12 mouse cellular contexts compared by ENCODE assay signal in genomic region chr7:103912969-103913511, GRCm38 (mm10). TPM values are rescaled to one million over a fixed set of nuclear protein-coding genes. Genes with fewer than 3 reads are reported as not detected.
DNase-seq lines count a peak whose midpoint lies in the region; ATAC-seq and TF ChIP-seq lines count a peak whose summit lies in the region.
"Had no signal": no experiment of that assay in that cellular context is flagged by ENCODE, and none has a peak within 500 bp of the region (broad histone marks: within the 10 kb centered on the region; RNA-seq: fewer than 3 reads in every experiment).

No protein-coding gene starts in this region.

- intact Hi-C loops in gastrocnemius, postnatal 14 days (cut with DNase I; ENCODE audit: low total_unique reads): no loop called here

- no peaks in the 10 kb centered on the region for H3K9me3 ChIP-seq in forebrain, postnatal 0 days (ENCODE audit: low read length)
- no peaks in the 10 kb centered on the region for H3K9me3 ChIP-seq in forebrain, embryonic 15.5 days
- no peaks in the 10 kb centered on the region for H3K9me3 ChIP-seq in limb, embryonic 14.5 days (ENCODE audit: control insufficient read depth, low read length)

- no peak for DNase-seq in forebrain, postnatal 0 days
- peak; percentile 45 to 64 for DNase-seq in spleen, postnatal 4 days (ENCODE audit: low spot score in 2 of 2)
- no peak for DNase-seq in spleen, adult 12 weeks (ENCODE audit: low spot score)
- DNase-seq in limb, embryonic 14.5 days (ENCODE audit: low spot score): peak; percentile 14
- no peak for DNase-seq in gastrocnemius, postnatal 14 days
- no peak for DNase-seq in right cerebral cortex, postnatal 4 days
- DNase-seq in thymus, postnatal 0 days (ENCODE audit: low spot score): no peak
- DNase-seq: cerebellum, adult 9-11 months had no signal

- no peak for ATAC-seq in forebrain, postnatal 0 days
- no peak for ATAC-seq in forebrain, embryonic 15.5 days (replicated peaks)
- no peak for ATAC-seq in limb, embryonic 14.5 days (ENCODE audit: low FRiP score, low read depth)

- no peak overlapping the region for H3K4me2 ChIP-seq in forebrain, postnatal 0 days (ENCODE audit: low read depth)
- H3K4me2 ChIP-seq in forebrain, embryonic 15.5 days (replicated peaks): no peak overlapping the region
- no peak overlapping the region for H3K4me2 ChIP-seq in limb, embryonic 14.5 days (replicated peaks; ENCODE audit: low read depth, low read length, severe bottlenecking)

- H3K27me3 ChIP-seq in forebrain, postnatal 0 days (ENCODE audit: insufficient read depth, low read length): no peaks in the 10 kb centered on the region
- no peaks in the 10 kb centered on the region for H3K27me3 ChIP-seq in forebrain, embryonic 15.5 days
- H3K27me3 ChIP-seq in limb, embryonic 14.5 days (ENCODE audit: control insufficient read depth, insufficient read depth, low read length): no peaks in the 10 kb centered on the region

- 50% methylated on average over 8 of the region's 8 CpGs for WGBS in forebrain, postnatal 0 days
- WGBS in forebrain, embryonic 15.5 days: 47% methylated on average over 8 of the region's 8 CpGs
- 40% methylated on average over 8 of the region's 8 CpGs for WGBS in limb, embryonic 14.5 days

- TF ChIP-seq POLR2A in limb, embryonic 14.5 days (IDR thresholded peaks at IDR 0.05; ENCODE audit: borderline replicate concordance, extremely low read depth, insufficient read depth, insufficient read length): no peak

- TF ChIP-seq CTCF in forebrain, postnatal 0 days (IDR thresholded peaks at IDR 0.05; ENCODE audit: low read depth): peak; percentile 14; the same call in 1 of the 2 replicates

- H3K27ac ChIP-seq in forebrain, postnatal 0 days (ENCODE audit: low read depth, low read length): no peak overlapping the region
- H3K27ac ChIP-seq in forebrain, embryonic 15.5 days (replicated peaks): no peak overlapping the region
- H3K27ac ChIP-seq in limb, embryonic 14.5 days (replicated peaks; ENCODE audit: low read depth, low read length): no peak overlapping the region

- H3K36me3 ChIP-seq in forebrain, postnatal 0 days (ENCODE audit: insufficient read depth): no peaks in the 10 kb centered on the region
- no peaks in the 10 kb centered on the region for H3K36me3 ChIP-seq in forebrain, embryonic 15.5 days
- H3K36me3 ChIP-seq in limb, embryonic 14.5 days (ENCODE audit: control insufficient read depth, insufficient read depth, low read length): no peaks in the 10 kb centered on the region

- no peak overlapping the region for H3K9ac ChIP-seq in forebrain, postnatal 0 days
- no peak overlapping the region for H3K9ac ChIP-seq in forebrain, embryonic 15.5 days (replicated peaks)
- no peak overlapping the region for H3K9ac ChIP-seq in limb, embryonic 14.5 days (ENCODE audit: low read depth, low read length, severe bottlenecking)

- no peaks in the 10 kb centered on the region for H3K4me1 ChIP-seq in forebrain, postnatal 0 days (ENCODE audit: insufficient read depth)
- no peaks in the 10 kb centered on the region for H3K4me1 ChIP-seq in forebrain, embryonic 15.5 days
- H3K4me1 ChIP-seq in limb, embryonic 14.5 days (ENCODE audit: control insufficient read depth, insufficient read depth, low read length): no peaks in the 10 kb centered on the region

- H3K4me3 ChIP-seq in forebrain, postnatal 0 days (ENCODE audit: low read depth, low read length): no peak overlapping the region
- no peak overlapping the region for H3K4me3 ChIP-seq in forebrain, embryonic 15.5 days
- H3K4me3 ChIP-seq in limb, embryonic 14.5 days (replicated peaks; ENCODE audit: low read length): no peak overlapping the region

RNA-seq across cellular contexts. Expression of gene Olfr65, which starts 9.8 kb away (rescaled TPM):
- total RNA-seq in forebrain, postnatal 0 days (2014; rRNA removed): not detected in 2 replicates
- not detected in 2 replicates for polyA plus RNA-seq in forebrain, postnatal 0 days (2015; fragmentation: Nextera tagmentation; extraction: Ambion mirVana)
- polyA plus RNA-seq in forebrain, embryonic 15.5 days (2015; fragmentation: Nextera tagmentation; extraction: Ambion mirVana): not detected in 2 replicates
- polyA plus RNA-seq in limb, embryonic 14.5 days (2012; rRNA removed): not detected in 2 replicates
- not detected in 2 replicates for polyA plus RNA-seq in limb, embryonic 14.5 days (2014; fragmentation: Nextera tagmentation; extraction: Ambion mirVana)
- not detected for total RNA-seq in gastrocnemius, postnatal 14 days (2021)
- polyA plus RNA-seq in thymus, postnatal 0 days (2015; fragmentation: Nextera tagmentation; extraction: Ambion mirVana): not detected in 2 replicates
- total RNA-seq: gastrocnemius, adult 8-10 months; layer of hippocampus, postnatal 14 days had no signal
- polyA plus RNA-seq: C2C12 had no signal

RNA-seq across cellular contexts. Expression of gene Olfr631, which starts 15.6 kb away (rescaled TPM):
- not detected in 2 replicates for total RNA-seq in forebrain, postnatal 0 days (2014; rRNA removed)
- not detected in 2 replicates for polyA plus RNA-seq in forebrain, postnatal 0 days (2015; fragmentation: Nextera tagmentation; extraction: Ambion mirVana)
- polyA plus RNA-seq in forebrain, embryonic 15.5 days (2015; fragmentation: Nextera tagmentation; extraction: Ambion mirVana): not detected in 2 replicates
- polyA plus RNA-seq in limb, embryonic 14.5 days (2012; rRNA removed): not detected in 2 replicates
- polyA plus RNA-seq in limb, embryonic 14.5 days (2014; fragmentation: Nextera tagmentation; extraction: Ambion mirVana): not detected in 2 replicates
- not detected for total RNA-seq in gastrocnemius, postnatal 14 days (2021)
- not detected in 2 replicates for polyA plus RNA-seq in thymus, postnatal 0 days (2015; fragmentation: Nextera tagmentation; extraction: Ambion mirVana)
- total RNA-seq: gastrocnemius, adult 8-10 months; layer of hippocampus, postnatal 14 days had no signal
- polyA plus RNA-seq: C2C12 had no signal

RNA-seq across cellular contexts. Expression of gene Olfr64, which starts 18.8 kb away (rescaled TPM):
- total RNA-seq in forebrain, postnatal 0 days (2014; rRNA removed): not detected in 2 replicates
- not detected in 2 replicates for polyA plus RNA-seq in forebrain, postnatal 0 days (2015; fragmentation: Nextera tagmentation; extraction: Ambion mirVana)
- not detected in 2 replicates for polyA plus RNA-seq in forebrain, embryonic 15.5 days (2015; fragmentation: Nextera tagmentation; extraction: Ambion mirVana)
- polyA plus RNA-seq in limb, embryonic 14.5 days (2012; rRNA removed): not detected in 2 replicates
- polyA plus RNA-seq in limb, embryonic 14.5 days (2014; fragmentation: Nextera tagmentation; extraction: Ambion mirVana): not detected in 2 replicates
- total RNA-seq in gastrocnemius, postnatal 14 days (2021): not detected
- polyA plus RNA-seq in thymus, postnatal 0 days (2015; fragmentation: Nextera tagmentation; extraction: Ambion mirVana): not detected in 2 replicates
- total RNA-seq: gastrocnemius, adult 8-10 months; layer of hippocampus, postnatal 14 days had no signal
- polyA plus RNA-seq: C2C12 had no signal

RNA-seq across cellular contexts. Expression of gene Olfr632, which starts 21.1 kb away (rescaled TPM):
- total RNA-seq in forebrain, postnatal 0 days (2014; rRNA removed): not detected in 2 replicates
- polyA plus RNA-seq in forebrain, postnatal 0 days (2015; fragmentation: Nextera tagmentation; extraction: Ambion mirVana): not detected in 2 replicates
- polyA plus RNA-seq in forebrain, embryonic 15.5 days (2015; fragmentation: Nextera tagmentation; extraction: Ambion mirVana): not detected in 2 replicates
- polyA plus RNA-seq in limb, embryonic 14.5 days (2012; rRNA removed): not detected in 2 replicates
- not detected in 2 replicates for polyA plus RNA-seq in limb, embryonic 14.5 days (2014; fragmentation: Nextera tagmentation; extraction: Ambion mirVana)
- total RNA-seq in gastrocnemius, postnatal 14 days (2021): not detected
- polyA plus RNA-seq in thymus, postnatal 0 days (2015; fragmentation: Nextera tagmentation; extraction: Ambion mirVana): not detected in 2 replicates
- total RNA-seq: gastrocnemius, adult 8-10 months; layer of hippocampus, postnatal 14 days had no signal
- polyA plus RNA-seq: C2C12 had no signal

RNA-seq across cellular contexts. Expression of gene Olfr66, which starts 27.0 kb away (rescaled TPM):
- not detected in 2 replicates for total RNA-seq in forebrain, postnatal 0 days (2014; rRNA removed)
- polyA plus RNA-seq in forebrain, postnatal 0 days (2015; fragmentation: Nextera tagmentation; extraction: Ambion mirVana): not detected in 2 replicates
- polyA plus RNA-seq in forebrain, embryonic 15.5 days (2015; fragmentation: Nextera tagmentation; extraction: Ambion mirVana): not detected in 2 replicates
- not detected in 2 replicates for polyA plus RNA-seq in limb, embryonic 14.5 days (2012; rRNA removed)
- polyA plus RNA-seq in limb, embryonic 14.5 days (2014; fragmentation: Nextera tagmentation; extraction: Ambion mirVana): not detected in 2 replicates
- not detected for total RNA-seq in gastrocnemius, postnatal 14 days (2021)
- not detected in 2 replicates for polyA plus RNA-seq in thymus, postnatal 0 days (2015; fragmentation: Nextera tagmentation; extraction: Ambion mirVana)
- total RNA-seq: gastrocnemius, adult 8-10 months; layer of hippocampus, postnatal 14 days had no signal
- polyA plus RNA-seq: C2C12 had no signal

Comparison
In these comparisons a context has a peak if more than half of its experiments do, and no peak if none do; other contexts are left out.
1. DNase-seq: peak in spleen, postnatal 4 days (2 of 2) and limb, embryonic 14.5 days (single experiment); none in forebrain, postnatal 0 days (single experiment), spleen, adult 12 weeks (single experiment), gastrocnemius, postnatal 14 days (single experiment), right cerebral cortex, postnatal 4 days (single experiment) and thymus, postnatal 0 days (single experiment).